Comparison of ENCODE assay signal across 8 mouse cellular contexts in genomic region chr2:71528714-71529510, GRCm38 (mm10). TPM values are rescaled to one million over a fixed set of nuclear protein-coding genes. Genes with fewer than 3 reads are reported as not detected.
DNase-seq lines count a peak whose midpoint lies in the region; ATAC-seq and TF ChIP-seq lines count a peak whose summit lies in the region.

No protein-coding gene starts in this region.

- peak overlapping the region; percentile 76 for H3K4me2 ChIP-seq in heart, postnatal 0 days (ENCODE audit: low read depth, low read length)
- H3K4me2 ChIP-seq in midbrain, embryonic 12.5 days (replicated peaks) = peak overlapping the region; percentile 84

- no peak for TF ChIP-seq CTCF in kidney, adult 2 months (conservative IDR thresholded peaks at IDR 0.05; ENCODE audit: insufficient read depth, insufficient read length, low read depth, low read length)
- no peak for TF ChIP-seq CTCF in Patski (IDR thresholded peaks at IDR 0.05)
- TF ChIP-seq CTCF in heart, postnatal 0 days (IDR thresholded peaks at IDR 0.05; ENCODE audit: low read depth) = no peak

- POLR2A ChIA-PET in Patski (lab: Charles Lee) = interaction anchor here (0.8 kb wide), 1 partner anchor 20 kb away, joined by 3 read pairs; no protein-coding TSS in a partner anchor

- no peak for TF ChIP-seq POLR2A in kidney, adult 2 months (IDR thresholded peaks at IDR 0.05; ENCODE audit: low read depth, low read length)

- CTCF ChIA-PET in Patski (lab: Charles Lee) = no interaction called here

- peaks cover 12% of the 10 kb centered on the region for H3K27me3 ChIP-seq in kidney, adult 2 months (replicated peaks; ENCODE audit: control insufficient read depth, insufficient read depth, low read length)
- no peaks in the 10 kb centered on the region for H3K27me3 ChIP-seq in Patski
- peaks cover 99% of the 10 kb centered on the region for H3K27me3 ChIP-seq in heart, postnatal 0 days (ENCODE audit: control insufficient read depth, insufficient read depth, low read length)
- peaks cover 98% of the 10 kb centered on the region for H3K27me3 ChIP-seq in midbrain, embryonic 12.5 days

- H3K4me3 ChIP-seq in kidney, adult 2 months (ENCODE audit: insufficient read depth, low read depth, low read length) = peak overlapping the region; percentile 29; the same call in 1 of the 2 replicates
- H3K4me3 ChIP-seq in heart, postnatal 0 days (ENCODE audit: low read depth, low read length) = peak overlapping the region; percentile 54
- peak overlapping the region; percentile 46 for H3K4me3 ChIP-seq in midbrain, embryonic 12.5 days

- peak; percentile 32 for ATAC-seq in Patski
- peak; percentile 24; the same call in 1 of the 2 replicates for ATAC-seq in heart, postnatal 0 days (ENCODE audit: insufficient read depth, low read depth)
- ATAC-seq in midbrain, embryonic 12.5 days (ENCODE audit: low FRiP score, low read depth) = peak; percentile 62
- ATAC-seq in granulocyte monocyte progenitor cell, adult 5-6 weeks (replicated peaks; ENCODE audit: poor library complexity, severe bottlenecking) = no peak

- WGBS in kidney, adult 2 months = under 1% methylated on average over 55 of the region's 57 CpGs
- 1% methylated on average over 54 of the region's 57 CpGs for WGBS in heart, postnatal 0 days
- under 1% methylated on average over 57 of the region's 57 CpGs for WGBS in midbrain, embryonic 12.5 days

- H3K27ac ChIP-seq in kidney, adult 2 months (ENCODE audit: insufficient read depth, low read depth, low read length) = no peak overlapping the region
- H3K27ac ChIP-seq in heart, postnatal 0 days (ENCODE audit: low read depth) = no peak overlapping the region
- H3K27ac ChIP-seq in midbrain, embryonic 12.5 days (replicated peaks) = peak overlapping the region; percentile 60; the same call in 1 of the 2 replicates

- H3K9ac ChIP-seq in heart, postnatal 0 days (replicated peaks; ENCODE audit: low read depth, low read length) = no peak overlapping the region
- peak overlapping the region; percentile 60 for H3K9ac ChIP-seq in midbrain, embryonic 12.5 days (replicated peaks)

- in situ Hi-C loops in Patski (cut with MboI; ENCODE audit: low pct_unique_long_range_greater_than_20kb) = no loop called here

- H3K36me3 ChIP-seq in kidney, adult 2 months (ENCODE audit: control insufficient read depth, insufficient read depth, low read length) = no peaks in the 10 kb centered on the region
- no peaks in the 10 kb centered on the region for H3K36me3 ChIP-seq in heart, postnatal 0 days (replicated peaks; ENCODE audit: control insufficient read depth, insufficient read depth, low read length)
- no peaks in the 10 kb centered on the region for H3K36me3 ChIP-seq in midbrain, embryonic 12.5 days

- TF ChIP-seq EP300 in heart, postnatal 0 days (IDR thresholded peaks at IDR 0.05; ENCODE audit: low read depth) = no peak

- DNase-seq in kidney, adult 2 months = peak; percentile 5
- no peak for DNase-seq in kidney, adult 18-20 months
- DNase-seq in Patski (ENCODE audit: low read depth, low spot score) = no peak
- no peak for DNase-seq in heart, postnatal 0 days (ENCODE audit: low spot score)
- no peak for DNase-seq in cerebellum, postnatal 4 days (ENCODE audit: low spot score in 2 of 2)
- no peak for DNase-seq in frontal cortex, postnatal 25 days (ENCODE audit: low spot score in 2 of 2)

- no peaks in the 10 kb centered on the region for H3K9me3 ChIP-seq in heart, postnatal 0 days (replicated peaks; ENCODE audit: control insufficient read depth, low read length)
- H3K9me3 ChIP-seq in midbrain, embryonic 12.5 days = no peaks in the 10 kb centered on the region

- no peaks in the 10 kb centered on the region for H3K4me1 ChIP-seq in kidney, adult 2 months (ENCODE audit: control insufficient read depth, insufficient read depth, low read length)
- peaks cover 9% of the 10 kb centered on the region; the same call in 1 of the 2 replicates for H3K4me1 ChIP-seq in heart, postnatal 0 days (ENCODE audit: control insufficient read depth, insufficient read depth)
- peaks cover 25% of the 10 kb centered on the region for H3K4me1 ChIP-seq in midbrain, embryonic 12.5 days

RNA-seq across cellular contexts. Expression of gene Dlx1, which starts 1.0 kb away (rescaled TPM):
- polyA plus RNA-seq in kidney, adult 2 months (2012; rRNA removed) = 0.16 TPM in 1 of 2 replicates, not detected in the other
- polyA plus RNA-seq in Patski (2021) = 1.8 TPM
- not detected in 2 replicates for total RNA-seq in heart, postnatal 0 days (2014; rRNA removed; ENCODE audit: low replicate concordance)
- polyA plus RNA-seq in heart, postnatal 0 days (2015; fragmentation: Nextera tagmentation; extraction: Ambion mirVana) = 0.05 TPM in 1 of 2 replicates, not detected in the other
- polyA plus RNA-seq in midbrain, embryonic 12.5 days (2016; fragmentation: Nextera tagmentation; extraction: Ambion mirVana) = 37.2 and 59.9 TPM in 2 replicates
- not detected in 2 replicates for total RNA-seq in granulocyte monocyte progenitor cell, adult 5-6 weeks (2014; fragmentation: Nextera tagmentation)
- total RNA-seq in granulocyte monocyte progenitor cell, adult 5-6 weeks (2017) = not detected in 2 replicates

RNA-seq across cellular contexts. Expression of gene Dlx2, which starts 17.6 kb away (rescaled TPM):
- not detected in 2 replicates for polyA plus RNA-seq in kidney, adult 2 months (2012; rRNA removed)
- 1.1 TPM for polyA plus RNA-seq in Patski (2021)
- total RNA-seq in heart, postnatal 0 days (2014; rRNA removed; ENCODE audit: low replicate concordance) = 1.1 TPM in 1 of 2 replicates, not detected in the other
- not detected in 2 replicates for polyA plus RNA-seq in heart, postnatal 0 days (2015; fragmentation: Nextera tagmentation; extraction: Ambion mirVana)
- 15.8 and 21.5 TPM in 2 replicates for polyA plus RNA-seq in midbrain, embryonic 12.5 days (2016; fragmentation: Nextera tagmentation; extraction: Ambion mirVana)
- not detected in 2 replicates for total RNA-seq in granulocyte monocyte progenitor cell, adult 5-6 weeks (2014; fragmentation: Nextera tagmentation)
- not detected in 2 replicates for total RNA-seq in granulocyte monocyte progenitor cell, adult 5-6 weeks (2017)

Comparison
In these comparisons a context has a peak if more than half of its experiments do, and no peak if none do; other contexts are left out.
1. RNA of gene Dlx1, which starts 1.0 kb away (polyA plus RNA-seq): 37.2 to 59.9 TPM in midbrain, embryonic 12.5 days; 1.8 TPM in Patski (single experiment), 0.16 TPM in kidney, adult 2 months and 0.05 TPM in heart, postnatal 0 days; every median in the first group is over 10 times any median in the second.
2. Peak in every context shown above with its lines, with median percentiles within 50 percentile points of each other: H3K4me3 ChIP-seq.